Mouse (Mus musculus) layer of hippocampus, postnatal 36 days (tissue): ENCODE measurements around the gene Inf2. TPM values are rescaled to one million over a fixed set of nuclear protein-coding genes. Genes with fewer than 3 reads are reported as not detected.

ENCODE experiments used
- DNase-seq, 2 experiments: peaks; one replicate each; pipeline ENCODE4 v3.0.0; 2022
- total RNA-seq, 2 experiments: library from RNA; stranded (reverse); gene quantifications; 2 replicates each; pipeline ENCODE4 v1.2.3; 2021

Gene Inf2
- total RNA-seq = 100 to 1,000 TPM; 127 to 142 TPM

DNA sequence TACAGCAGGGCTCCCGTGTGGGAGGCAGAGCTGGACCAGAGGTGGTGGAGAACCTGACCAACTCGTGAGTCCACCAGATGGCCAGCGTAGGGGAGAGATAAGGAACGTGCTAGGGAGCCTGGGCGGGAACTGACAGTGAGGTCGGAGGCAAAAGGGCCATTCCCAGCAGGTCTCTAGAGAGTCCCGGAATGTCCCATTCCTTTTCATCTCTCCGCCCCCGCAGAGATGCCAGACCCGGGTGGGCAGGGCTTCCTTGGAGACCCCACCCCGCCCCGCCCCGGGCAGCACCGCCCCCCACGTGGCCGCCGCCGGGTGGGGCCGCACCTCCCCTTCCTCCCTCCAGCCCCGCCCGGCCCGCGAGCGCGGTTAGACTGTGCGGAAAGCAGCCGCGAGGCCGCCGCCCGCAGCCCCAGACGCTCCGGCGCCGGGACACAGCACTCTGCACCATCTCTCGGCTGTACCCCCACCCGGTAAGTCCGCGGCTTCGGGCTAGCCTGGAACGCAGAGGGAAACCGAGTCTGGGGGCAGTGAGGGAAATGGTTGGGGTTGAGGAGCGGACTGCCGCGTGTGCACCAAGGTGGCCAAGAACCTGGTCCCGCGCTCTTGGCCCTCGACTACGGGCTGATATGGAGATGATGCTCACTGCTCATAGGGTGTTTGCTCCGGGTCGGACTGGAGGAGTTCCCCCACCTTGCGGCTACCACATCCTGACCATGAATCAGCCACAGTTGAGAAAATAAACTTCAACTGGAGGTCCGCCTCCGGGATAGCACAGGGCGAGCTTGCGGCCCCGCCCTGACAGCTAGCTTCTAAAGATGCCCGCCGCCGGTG is at the start of gene Inf2:
Inf2 (plus strand) TSS at position 359 of the 831 bp plus-strand sequence.
- DNase-seq = peak; percentile 85 to 87

DNA sequence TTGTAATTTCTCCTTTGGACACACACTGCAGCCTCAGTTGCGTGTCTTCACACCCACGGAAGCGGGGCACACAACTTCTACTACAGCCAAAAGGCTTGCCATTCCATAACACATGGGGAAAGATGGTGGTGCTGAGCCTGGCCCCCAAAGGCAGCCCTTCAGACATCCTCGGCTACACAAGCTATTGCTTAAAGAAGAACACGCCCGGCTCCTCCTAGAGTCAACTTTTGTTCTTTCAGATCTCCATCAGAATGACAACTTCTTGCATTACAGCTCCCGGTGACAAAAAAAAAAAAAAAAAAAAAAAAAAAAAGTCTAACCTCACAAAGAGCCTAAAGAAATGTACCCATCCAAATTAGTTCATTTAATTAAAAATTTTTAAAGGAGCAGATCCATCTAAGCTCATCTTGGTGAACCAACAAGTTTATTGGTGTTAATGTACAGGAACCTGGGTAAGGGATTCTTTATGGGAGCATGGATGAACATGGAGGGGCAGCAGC is 49.1 kb upstream of the Inf2 start:
- DNase-seq = no peak

DNA sequence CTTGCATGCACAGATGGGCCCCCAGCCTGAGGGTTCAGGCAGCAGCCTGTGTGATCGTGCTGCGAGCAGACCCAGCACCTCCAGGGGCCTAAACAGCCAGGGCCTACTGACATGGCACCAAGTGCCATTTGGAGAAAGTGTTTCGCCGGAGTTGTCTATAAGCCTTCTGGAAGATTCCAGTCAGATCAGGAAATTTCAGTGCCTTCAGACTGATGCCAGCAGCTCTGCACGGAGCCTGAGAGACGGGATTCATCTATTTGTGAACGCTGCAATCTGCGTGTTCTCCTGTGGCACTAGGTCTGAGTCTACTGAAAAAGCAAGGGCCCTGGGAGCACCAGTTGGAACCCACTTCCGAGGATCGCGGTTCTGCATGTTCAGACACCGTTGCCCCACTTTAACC is 48.3 kb upstream of the Inf2 start:
- no peak for DNase-seq

DNA sequence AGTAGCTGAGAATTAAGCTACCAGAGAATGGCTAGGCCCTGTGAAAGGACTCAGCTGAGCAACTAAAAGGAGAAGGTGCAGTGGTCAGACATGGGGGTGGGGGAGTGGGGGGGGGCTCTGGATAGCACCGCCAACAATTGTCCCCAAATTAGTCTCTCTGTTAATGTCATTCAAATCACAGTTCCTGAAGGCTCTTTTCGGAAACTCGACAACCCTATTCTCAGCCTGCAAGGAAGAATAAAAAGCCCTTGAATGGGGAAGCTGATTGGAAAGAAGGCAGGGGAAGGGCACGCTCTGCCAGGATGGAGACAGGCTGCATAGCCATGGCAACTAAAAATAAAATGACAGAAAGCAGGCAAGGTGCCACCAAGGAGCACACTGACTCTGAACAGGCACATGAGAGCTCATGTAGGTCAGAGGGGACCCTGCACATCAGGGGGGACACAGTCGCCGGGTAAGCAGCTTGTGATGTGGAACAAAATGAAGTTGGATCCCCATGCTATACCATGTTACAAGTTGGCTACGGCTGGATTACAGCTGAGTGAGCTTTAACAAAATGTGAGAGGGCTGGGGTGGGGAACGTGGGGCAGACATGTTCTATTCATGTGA is 47.0 kb upstream of the Inf2 start:
- DNase-seq = peak; percentile 24 to 31

- no peak for DNase-seq
These were observed 46.2 kb upstream of the Inf2 start for GRCm38 (mm10) chr12:112542257-112542919.

GRCm38 (mm10) chr12:112542920-112543300 is 45.7 kb upstream of the Inf2 start:
- peak; percentile 88 to 89 for DNase-seq

GRCm38 (mm10) chr12:112543941-112544340 is 44.6 kb upstream of the Inf2 start:
- DNase-seq = no peak

GRCm38 (mm10) chr12:112544946-112545701 is 43.5 kb upstream of the Inf2 start:
- no peak for DNase-seq

- no peak for DNase-seq
These were observed 42.5 kb upstream of the Inf2 start for GRCm38 (mm10) chr12:112546110-112546509.

GRCm38 (mm10) chr12:112549287-112549686 is 39.3 kb upstream of the Inf2 start:
- DNase-seq = no peak

DNA sequence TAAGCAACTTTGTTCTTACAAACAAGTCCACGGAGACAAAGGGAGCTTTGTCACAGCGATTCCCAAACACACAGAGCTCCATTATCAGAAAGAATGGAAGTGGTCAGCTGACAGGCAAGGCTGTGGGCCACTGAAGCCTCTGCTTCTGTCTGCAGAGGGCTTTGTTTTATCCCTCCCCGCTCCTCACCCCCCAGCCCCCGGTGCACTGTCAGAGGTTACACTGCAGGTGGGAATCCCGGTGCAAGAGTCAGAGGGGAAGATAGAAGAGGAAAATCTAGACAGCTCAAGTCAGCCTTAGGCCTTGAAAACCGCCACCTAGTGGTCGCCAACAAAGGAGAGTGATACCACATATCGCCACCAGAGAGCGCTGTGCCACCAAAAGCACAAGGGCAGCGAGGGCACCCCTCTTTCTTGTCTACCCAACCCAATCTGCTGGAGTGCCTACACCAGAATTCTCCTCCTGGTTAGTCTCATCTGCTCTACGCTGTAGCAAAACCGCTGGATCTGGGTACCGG is 36.7 kb upstream of the Inf2 start:
- peak; percentile 90 to 92 for DNase-seq

- DNase-seq = no peak
These were observed 36.1 kb upstream of the Inf2 start for GRCm38 (mm10) chr12:112552520-112552919.

GRCm38 (mm10) chr12:112554900-112555299 is 33.7 kb upstream of the Inf2 start:
- no peak for DNase-seq

DNA sequence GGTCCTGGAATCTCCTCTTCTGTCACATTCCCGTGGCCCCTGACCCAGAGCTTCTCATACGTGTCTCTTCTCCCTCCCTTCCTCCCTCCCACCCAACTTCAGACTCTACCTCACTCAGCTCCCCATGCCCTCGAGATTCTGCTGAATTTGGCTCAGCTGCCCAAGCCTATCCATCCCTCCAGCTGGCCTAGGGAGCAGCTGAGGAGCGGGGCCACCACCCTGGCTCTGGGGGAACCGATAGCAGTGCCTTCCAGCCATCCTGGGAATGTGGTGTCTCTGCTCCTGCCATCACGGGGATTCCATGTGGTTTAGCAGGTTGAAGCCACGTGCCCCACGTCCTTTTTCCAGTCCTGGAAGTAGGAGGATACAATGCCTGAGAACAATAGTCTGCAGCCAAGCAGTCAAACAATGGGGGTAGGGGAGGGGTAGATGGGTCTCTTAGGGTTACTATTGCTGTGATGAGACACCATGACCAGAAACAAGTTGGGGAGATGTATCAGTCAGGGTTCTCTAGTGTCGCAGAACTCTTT is 32.0 kb upstream of the Inf2 start:
- no peak for DNase-seq

GRCm38 (mm10) chr12:112557219-112557618 is 31.4 kb upstream of the Inf2 start:
- no peak for DNase-seq

GRCm38 (mm10) chr12:112559231-112559630 is 29.4 kb upstream of the Inf2 start:
- no peak for DNase-seq

DNA sequence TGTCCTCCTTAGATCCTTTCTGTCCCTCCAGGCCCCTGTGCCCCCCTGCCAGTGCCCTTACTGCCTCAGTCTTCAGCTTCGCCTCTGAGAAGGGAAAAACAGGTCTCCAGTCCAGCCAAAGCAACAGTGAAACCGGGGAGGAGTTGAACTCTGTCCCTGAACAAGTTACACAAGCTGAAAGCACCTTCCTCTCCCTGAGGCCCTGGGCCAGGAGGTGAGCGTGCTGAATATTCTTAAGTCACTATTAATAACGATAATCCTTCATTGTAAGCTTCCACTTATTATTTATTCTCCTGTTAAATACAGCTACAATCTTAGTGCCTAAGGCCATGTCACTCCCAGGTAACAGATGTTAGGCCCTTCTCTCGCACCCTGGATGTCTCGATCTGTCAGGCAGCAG is 28.9 kb upstream of the Inf2 start:
- no peak for DNase-seq

- DNase-seq = no peak
These were observed 28.3 kb upstream of the Inf2 start for GRCm38 (mm10) chr12:112560176-112560797.

DNA sequence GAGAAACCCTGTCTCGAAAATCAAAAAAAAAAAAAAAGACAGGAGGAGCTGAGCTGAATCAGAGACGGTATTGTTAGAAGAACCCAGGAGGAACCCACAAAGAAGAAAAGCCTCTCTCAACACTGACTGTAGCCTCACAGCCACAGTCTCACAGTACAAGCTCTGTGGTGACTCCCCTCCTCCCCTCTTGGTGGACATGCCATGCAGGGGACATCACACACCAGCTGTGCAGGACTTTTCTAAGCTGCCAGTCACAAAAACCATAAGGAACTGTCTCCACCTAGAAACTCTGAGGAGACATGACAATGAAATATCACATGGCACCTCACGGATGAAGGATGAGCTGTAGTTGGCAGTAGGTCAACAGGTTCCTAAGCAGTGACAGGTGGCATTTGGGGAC is 27.4 kb upstream of the Inf2 start:
- no peak for DNase-seq

DNA sequence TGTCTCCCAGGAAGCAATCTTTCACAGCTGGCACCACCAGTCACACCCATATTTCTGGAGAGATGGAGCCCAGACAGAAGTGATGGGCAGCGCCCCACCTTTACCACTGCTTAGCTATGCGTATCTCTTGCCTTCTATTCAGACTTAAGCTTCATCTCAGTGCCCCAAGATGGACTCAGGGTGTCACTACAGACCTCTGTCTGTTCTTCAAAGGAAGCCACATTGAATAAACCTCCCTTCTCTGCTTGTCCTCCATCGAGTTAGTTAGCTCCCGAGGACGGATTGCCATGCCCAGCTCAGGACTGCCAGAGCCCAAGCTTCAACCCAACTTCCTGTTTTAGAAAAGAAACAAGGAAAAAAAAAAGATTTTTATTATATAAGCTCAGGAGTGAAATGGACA is 26.1 kb upstream of the Inf2 start:
- DNase-seq = no peak

- no peak for DNase-seq
These were observed 25.6 kb upstream of the Inf2 start for GRCm38 (mm10) chr12:112563011-112563410.

GRCm38 (mm10) chr12:112570160-112570559 is 18.4 kb upstream of the Inf2 start:
- no peak for DNase-seq
